Mouse (Mus musculus) CH12.LX (cell line): Measurements from ENCODE around the gene Tnfaip6.

Experiments used
- CHD1 ChIP-seq: IDR thresholded peaks from 2 replicates; pipeline ENCODE4 v1.6.1; 2012; ENCODE audit warnings: low read depth, low read length, improper control_type of control experiment, inconsistent platforms
- EP300 ChIP-seq: IDR thresholded peaks from 2 replicates; pipeline ENCODE4 v1.6.1; 2011; ENCODE audit warnings: low read length, improper control_type of control experiment
- TCF12 ChIP-seq: IDR thresholded peaks from 2 replicates; pipeline ENCODE4 v1.6.1; 2014; ENCODE audit warnings: low read depth, mild to moderate bottlenecking, inconsistent platforms, low read length, improper control_type of control experiment

DNA sequence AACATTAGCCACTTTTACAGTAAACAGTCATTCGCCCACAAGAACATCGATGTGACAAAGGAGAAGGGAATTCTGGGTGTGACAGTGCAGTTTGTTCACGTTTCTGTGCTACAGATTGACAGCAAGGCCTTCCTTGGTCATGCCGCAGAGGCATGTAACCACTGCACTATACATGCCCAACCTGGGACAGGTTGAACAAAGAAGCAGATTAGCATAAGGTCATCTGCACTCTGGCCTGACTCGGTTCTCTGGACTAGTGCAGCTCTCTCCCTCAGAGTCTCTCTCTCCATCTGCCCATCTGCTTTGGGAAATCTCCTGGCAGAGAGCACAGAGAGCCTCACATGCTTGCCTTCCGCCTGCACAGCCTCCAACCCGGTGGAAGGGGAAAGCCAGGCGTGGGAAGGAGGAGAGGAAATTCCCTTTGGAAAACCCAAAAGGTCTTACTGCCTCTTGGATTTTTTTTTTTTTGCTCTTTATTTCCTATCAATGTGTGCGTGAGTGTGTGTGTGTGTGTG is 24.4 kb upstream of the Tnfaip6 start:
- TF ChIP-seq EP300 (no peak), CHD1 (no peak), TCF12 (no peak)
